Mouse (Mus musculus) myocyte (in vitro differentiated cells): ENCODE measurements around the gene Slc22a15. TPM values are rescaled to one million over a fixed set of nuclear protein-coding genes. Genes with fewer than 3 reads are reported as not detected.
"Not testable (repeated sequence)": the region's sequence is repeated elsewhere in the genome, so short reads cannot be mapped to it uniquely, and the experiment has no call there.

Source experiments
- H3K27me3 ChIP-seq: one replicate; pipeline ENCODE4 v1.6.1; 2011; ENCODE audit not compliant: control insufficient read depth, insufficient read depth, insufficient read length
- H3K36me3 ChIP-seq: one replicate; pipeline ENCODE4 v1.6.1; 2011; ENCODE audit not compliant: control insufficient read depth, insufficient read depth
- H3K4me2 ChIP-seq: one replicate; pipeline ENCODE4 v1.6.1; 2011; ENCODE audit warnings: low read depth, control low read depth
- H3K4me3 ChIP-seq: one replicate; pipeline ENCODE4 v1.5.1; 2011; ENCODE audit warnings: mild to moderate bottlenecking, control low read depth, moderate library complexity
- H3K79me2 ChIP-seq: one replicate; pipeline ENCODE4 v1.6.1; 2011; ENCODE audit not compliant: control insufficient read depth, insufficient read depth
- H3ac ChIP-seq: one replicate; pipeline ENCODE4 v1.6.1; 2011; ENCODE audit not compliant: control insufficient read depth, insufficient read length
- CEBPB ChIP-seq: IDR thresholded peaks from 2 replicates; pipeline ENCODE4 v1.6.1; 2011; ENCODE audit warnings: mild to moderate bottlenecking, moderate library complexity; ENCODE audit not compliant: poor library complexity, insufficient read depth, severe bottlenecking
- E2F4 ChIP-seq: IDR thresholded peaks from one replicate; pipeline ENCODE4 v1.6.1; 2011; ENCODE audit warnings: mild to moderate bottlenecking, control low read depth, moderate library complexity; ENCODE audit not compliant: insufficient read depth
- MAX ChIP-seq: IDR thresholded peaks from one replicate; pipeline ENCODE4 v1.6.1; 2011; ENCODE audit warnings: low read depth, mild to moderate bottlenecking, control low read depth
- MYOD1 ChIP-seq, 3 experiments: IDR thresholded peaks; one replicate each; pipeline ENCODE4 v1.6.1; 2011; ENCODE audit warnings: control low read depth in 2 of 3, low read depth in 2 of 3, mild to moderate bottlenecking in 2 of 3, moderate library complexity in 1 of 3; ENCODE audit not compliant: insufficient read length in 2 of 3, control insufficient read depth in 1 of 3
- MYOG ChIP-seq, 3 experiments: IDR thresholded peaks; one replicate each; pipeline ENCODE4 v1.6.1; 2011; ENCODE audit warnings: control low read depth in 2 of 3, low read depth in 2 of 3, mild to moderate bottlenecking in 2 of 3; ENCODE audit not compliant: insufficient read length in 2 of 3, control insufficient read depth in 1 of 3, insufficient read depth in 1 of 3
- POLR2A ChIP-seq: IDR thresholded peaks from one replicate; pipeline ENCODE4 v1.6.1; 2011; ENCODE audit warnings: low read depth, mild to moderate bottlenecking, control low read depth, moderate library complexity; ENCODE audit not compliant: insufficient read length
- POLR2AphosphoS2 ChIP-seq: IDR thresholded peaks from one replicate; pipeline ENCODE4 v1.6.1; 2011; ENCODE audit warnings: low read depth, control low read depth; ENCODE audit not compliant: insufficient read length
- REST ChIP-seq: IDR thresholded peaks from one replicate; pipeline ENCODE4 v1.6.1; 2011; ENCODE audit warnings: mild to moderate bottlenecking, control low read depth, moderate library complexity; ENCODE audit not compliant: insufficient read depth, insufficient read length
- SRF ChIP-seq: IDR thresholded peaks from one replicate; pipeline ENCODE4 v1.6.1; 2011; ENCODE audit warnings: low read depth; ENCODE audit not compliant: control insufficient read depth, insufficient read length
- TCF12 ChIP-seq: IDR thresholded peaks from one replicate; pipeline ENCODE4 v1.6.1; 2011; ENCODE audit warnings: mild to moderate bottlenecking, control low read depth; ENCODE audit not compliant: poor library complexity, insufficient read depth, severe bottlenecking
- TCF3 ChIP-seq: IDR thresholded peaks from one replicate; pipeline ENCODE4 v1.6.1; 2011; ENCODE audit warnings: low read depth, control low read depth; ENCODE audit not compliant: insufficient read length
- USF1 ChIP-seq: IDR thresholded peaks from one replicate; pipeline ENCODE4 v1.6.1; 2011; ENCODE audit warnings: low read depth, mild to moderate bottlenecking, control low read depth, moderate library complexity
- polyA plus RNA-seq: library from polyadenylated mRNA; unstranded; fragments of >200 nt; fragmentation: generic; extraction: Trizol; gene quantifications from one replicate; pipeline ENCODE4 v1.2.1, GENCODE M21; 2012; ENCODE audit warnings: missing spikeins

Gene Slc22a15
- polyA plus RNA-seq, 1 experiment = 6.2 TPM

- no peaks in the 10 kb centered on the region for H3K27me3 ChIP-seq
- no peak for TF ChIP-seq SRF
- TF ChIP-seq MYOD1 (IDR thresholded peaks at IDR 0.05; ENCODE audit: control insufficient read depth in 1 of 3, insufficient read length in 2 of 3, low read depth in 2 of 3) = no peak
- no peak for TF ChIP-seq POLR2A
- TF ChIP-seq TCF3 = no peak
- no peak for TF ChIP-seq E2F4
- TF ChIP-seq CEBPB = no peak
- TF ChIP-seq MAX = no peak
- TF ChIP-seq MYOG (IDR thresholded peaks at IDR 0.05; ENCODE audit: control insufficient read depth in 1 of 3, insufficient read depth in 1 of 3, insufficient read length in 2 of 3, low read depth in 2 of 3) = no peak
- TF ChIP-seq TCF12 = no peak
- no peak for TF ChIP-seq POLR2AphosphoS2
- no peak for TF ChIP-seq REST
- no peak for TF ChIP-seq USF1
- H3K79me2 ChIP-seq = no peaks in the 10 kb centered on the region
- H3K36me3 ChIP-seq = no peaks in the 10 kb centered on the region
- H3K4me2 ChIP-seq = no peak overlapping the region
- no peak overlapping the region for H3ac ChIP-seq
- H3K4me3 ChIP-seq = no peak overlapping the region
These were observed 94.2 kb downstream of the Slc22a15 start for GRCm38 (mm10) chr3:101829881-101830616.

DNA sequence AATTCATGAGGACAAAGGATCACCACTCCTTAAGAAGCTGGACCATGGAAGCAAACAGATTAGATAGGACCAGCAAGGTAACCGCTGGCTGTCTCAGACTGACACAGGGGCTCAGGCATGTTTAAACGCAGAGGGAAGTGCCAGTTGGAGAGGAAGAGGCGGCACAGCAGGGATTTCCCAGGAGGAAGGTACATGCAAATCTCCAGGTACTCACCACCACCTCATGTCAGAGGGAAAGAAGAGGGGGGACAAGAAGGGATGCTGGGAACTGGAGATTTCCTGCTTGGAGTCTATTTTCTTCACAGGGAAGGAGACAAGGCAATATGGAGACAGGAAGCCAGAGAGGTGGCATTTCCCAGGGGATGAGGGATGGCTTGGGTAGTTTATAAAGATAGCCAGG lies 95.7 kb downstream of the Slc22a15 start:
- Histone ChIP-seq H3ac (no peak overlapping the region), H3K36me3 (no peaks in the 10 kb centered on the region), H3K79me2 (no peaks in the 10 kb centered on the region), H3K27me3 (no peaks in the 10 kb centered on the region), H3K4me3 (no peak overlapping the region), H3K4me2 (no peak overlapping the region)
- no peak for TF ChIP-seq CEBPB
- no peak for TF ChIP-seq REST
- no peak for TF ChIP-seq SRF
- TF ChIP-seq POLR2AphosphoS2 = no peak
- no peak for TF ChIP-seq TCF3
- TF ChIP-seq MYOG (IDR thresholded peaks at IDR 0.05; ENCODE audit: control insufficient read depth in 1 of 3, insufficient read depth in 1 of 3, insufficient read length in 2 of 3, low read depth in 2 of 3) = no peak
- no peak for TF ChIP-seq MYOD1 (IDR thresholded peaks at IDR 0.05; ENCODE audit: control insufficient read depth in 1 of 3, insufficient read length in 2 of 3, low read depth in 2 of 3)
- no peak for TF ChIP-seq E2F4
- no peak for TF ChIP-seq POLR2A
- TF ChIP-seq TCF12 = no peak
- TF ChIP-seq USF1 = no peak
- no peak for TF ChIP-seq MAX

- Histone ChIP-seq H3K4me3 (no peak overlapping the region), H3K79me2 (no peaks in the 10 kb centered on the region), H3K27me3 (no peaks in the 10 kb centered on the region), H3K36me3 (no peaks in the 10 kb centered on the region), H3ac (no peak overlapping the region), H3K4me2 (no peak overlapping the region)
- no peak for TF ChIP-seq USF1
- no peak for TF ChIP-seq MAX
- TF ChIP-seq SRF = no peak
- TF ChIP-seq TCF12 = no peak
- TF ChIP-seq CEBPB = no peak
- TF ChIP-seq TCF3 = no peak
- TF ChIP-seq POLR2A = no peak
- TF ChIP-seq REST = no peak
- TF ChIP-seq POLR2AphosphoS2 = no peak
- no peak for TF ChIP-seq MYOD1 (IDR thresholded peaks at IDR 0.05; ENCODE audit: control insufficient read depth in 1 of 3, insufficient read length in 2 of 3, low read depth in 2 of 3)
- TF ChIP-seq MYOG (IDR thresholded peaks at IDR 0.05; ENCODE audit: control insufficient read depth in 1 of 3, insufficient read depth in 1 of 3, insufficient read length in 2 of 3, low read depth in 2 of 3) = no peak
- TF ChIP-seq E2F4 = no peak
These were observed 97.0 kb downstream of the Slc22a15 start for GRCm38 (mm10) chr3:101827220-101827715.

DNA sequence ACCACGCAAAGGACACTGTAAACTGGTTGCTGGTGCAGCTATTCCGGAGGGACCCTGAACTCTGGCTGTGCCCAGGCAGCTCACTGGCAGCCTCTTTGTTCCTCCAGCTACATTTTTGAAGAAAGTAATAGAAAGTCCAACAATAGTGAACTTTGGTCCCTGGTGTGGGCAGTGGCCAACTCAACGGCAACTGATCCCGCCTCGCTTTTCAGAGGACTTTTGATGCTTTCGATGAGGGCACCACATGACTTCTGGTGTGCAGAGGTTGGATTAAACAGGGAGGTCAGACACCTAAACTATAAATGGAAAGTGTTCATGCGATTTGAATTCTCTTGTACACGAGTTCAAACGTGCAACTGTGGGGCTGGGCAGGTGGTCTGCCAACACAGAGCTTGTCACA lies 99.9 kb downstream of the Slc22a15 start:
- TF ChIP-seq SRF (no peak), MAX (no peak), E2F4 (no peak)
- no peak overlapping the region for H3K4me3 ChIP-seq
- H3K27me3 ChIP-seq = no peaks in the 10 kb centered on the region
- H3K4me2 ChIP-seq = no peak overlapping the region
- H3K36me3 ChIP-seq = no peaks in the 10 kb centered on the region
- no peaks in the 10 kb centered on the region for H3K79me2 ChIP-seq
- no peak overlapping the region for H3ac ChIP-seq

GRCm38 (mm10) chr3:101822052-101822451 lies 102.2 kb downstream of the Slc22a15 start:
- TF ChIP-seq E2F4 (no peak), MYOD1 (IDR thresholded peaks at IDR 0.05; ENCODE audit: control insufficient read depth in 1 of 3, insufficient read length in 2 of 3, low read depth in 2 of 3) (no peak), REST (no peak), CEBPB (no peak), POLR2AphosphoS2 (no peak), MYOG (IDR thresholded peaks at IDR 0.05; ENCODE audit: control insufficient read depth in 1 of 3, insufficient read depth in 1 of 3, insufficient read length in 2 of 3, low read depth in 2 of 3) (no peak), TCF3 (no peak)
- no peak overlapping the region for H3K4me3 ChIP-seq
- no peaks in the 10 kb centered on the region for H3K27me3 ChIP-seq
- H3K4me2 ChIP-seq = no peak overlapping the region
- H3K79me2 ChIP-seq = no peaks in the 10 kb centered on the region
- H3K36me3 ChIP-seq = no peaks in the 10 kb centered on the region
- no peak overlapping the region for H3ac ChIP-seq

GRCm38 (mm10) chr3:101820708-101821107 lies 103.5 kb downstream of the Slc22a15 start:
- not testable (repeated sequence) for H3K79me2 ChIP-seq, H3K4me3 ChIP-seq, H3K4me2 ChIP-seq, H3ac ChIP-seq, H3K27me3 ChIP-seq, H3K36me3 ChIP-seq
